Mouse (Mus musculus): ENCODE data around the gene Dtx2. TPM values are rescaled to one million over a fixed set of nuclear protein-coding genes. Genes with fewer than 3 reads are reported as not detected.

The Dtx2 gene
- total RNA-seq, 1 experiment = 28.3 TPM

DNA sequence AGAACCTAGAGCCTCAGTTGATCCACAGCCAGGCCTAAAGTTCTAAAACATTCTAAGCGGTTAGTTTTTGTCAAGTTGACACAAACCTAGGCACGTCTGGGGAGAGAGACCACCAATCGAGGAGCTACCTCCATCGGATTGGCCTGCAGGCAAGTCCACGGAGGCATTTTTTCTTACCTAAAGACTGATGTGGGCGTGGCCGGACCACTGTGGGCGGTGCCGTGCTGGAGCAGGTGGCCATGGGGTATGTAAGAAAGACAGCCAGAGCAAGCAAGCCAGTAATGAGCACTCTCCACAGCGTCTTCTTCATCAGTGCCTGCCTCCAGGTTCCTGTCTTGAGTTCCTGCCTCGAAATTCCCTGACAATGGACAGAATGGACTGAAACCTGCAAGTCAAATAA is 78.9 kb downstream of the Dtx2 start:
- no peak overlapping the region for H3K9ac ChIP-seq (ENCODE audit: insufficient read depth, low read depth, low read length, poor library complexity, severe bottlenecking)
- H3K4me3 ChIP-seq (ENCODE audit: insufficient read depth in 1 of 2, low read depth in 1 of 2, low read length in 2 of 2, poor library complexity in 1 of 2, severe bottlenecking in 1 of 2) = no peak overlapping the region
- no peak for DNase-seq (ENCODE audit: low read depth, low spot score)
- peak overlapping the region; percentile 15; the same call in 1 of the 2 replicates for H3K27ac ChIP-seq (ENCODE audit: insufficient read depth, low read depth, low read length, poor library complexity, severe bottlenecking)
- in situ Hi-C loops (cut with MboI; ENCODE audit: low sequenced_read_pairs in 2 of 2, unreplicated experiment in 2 of 2) = no loop called here
- H3K9me3 ChIP-seq (ENCODE audit: control insufficient read depth, insufficient read depth, low read depth, low read length) = no peaks in the 10 kb centered on the region
- TF ChIP-seq MAFK (IDR thresholded peaks at IDR 0.05; ENCODE audit: insufficient read depth, low read depth, low read length) (no peak), HCFC1 (IDR thresholded peaks at IDR 0.05; ENCODE audit: borderline replicate concordance, insufficient read depth, low read length) (no peak), ZNF384 (IDR thresholded peaks at IDR 0.05; ENCODE audit: low read depth, low read length) (no peak), ZC3H11A (IDR thresholded peaks at IDR 0.05; ENCODE audit: borderline replicate concordance, low read depth, low read length) (no peak), CHD2 (IDR thresholded peaks at IDR 0.05; ENCODE audit: low read depth, low read length) (no peak)
- peaks cover 6 to 21% of the 10 kb centered on the region in 2 experiments; a peak in 2 of 4 replicates for H3K4me1 ChIP-seq (ENCODE audit: control insufficient read depth in 2 of 2, insufficient read depth in 2 of 2, low read length in 2 of 2, poor library complexity in 1 of 2)
- H3K36me3 ChIP-seq (ENCODE audit: control insufficient read depth, insufficient read depth, low read length, poor library complexity, severe bottlenecking) = no peaks in the 10 kb centered on the region

DNA sequence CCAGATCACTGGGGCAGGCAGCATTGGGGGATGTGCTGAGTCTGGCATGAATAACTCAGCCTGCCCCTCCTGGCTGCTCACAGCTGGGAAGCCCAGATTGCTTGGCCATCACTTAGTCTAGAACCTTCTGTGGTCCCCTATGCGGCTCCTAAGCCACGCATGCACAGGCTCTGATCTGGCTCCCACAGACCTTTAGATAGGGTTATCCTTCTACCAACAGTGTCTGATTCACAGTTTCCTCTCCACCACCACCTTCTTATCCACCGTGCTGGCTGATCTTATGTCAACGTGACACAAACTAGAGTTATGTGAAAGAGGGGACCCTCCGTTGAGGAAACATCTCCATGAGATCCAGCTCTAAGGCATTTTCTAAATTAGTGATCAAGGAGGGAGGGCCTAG is 80.5 kb downstream of the Dtx2 start:
- Histone ChIP-seq H3K36me3 (ENCODE audit: control insufficient read depth, insufficient read depth, low read length, poor library complexity, severe bottlenecking) (no peaks in the 10 kb centered on the region), H3K9ac (ENCODE audit: insufficient read depth, low read depth, low read length, poor library complexity, severe bottlenecking) (no peak overlapping the region), H3K4me1 (ENCODE audit: control insufficient read depth in 2 of 2, insufficient read depth in 2 of 2, low read length in 2 of 2, poor library complexity in 1 of 2) (peaks cover 6 to 18% of the 10 kb centered on the region in 2 experiments; a peak in 2 of 4 replicates), H3K4me3 (ENCODE audit: insufficient read depth in 1 of 2, low read depth in 1 of 2, low read length in 2 of 2, poor library complexity in 1 of 2, severe bottlenecking in 1 of 2) (no peak overlapping the region), H3K9me3 (ENCODE audit: control insufficient read depth, insufficient read depth, low read depth, low read length) (no peaks in the 10 kb centered on the region), H3K27ac (ENCODE audit: insufficient read depth, low read depth, low read length, poor library complexity, severe bottlenecking) (no peak overlapping the region)
- TF ChIP-seq HCFC1 (IDR thresholded peaks at IDR 0.05; ENCODE audit: borderline replicate concordance, insufficient read depth, low read length) = no peak
- no peak for TF ChIP-seq CHD2 (IDR thresholded peaks at IDR 0.05; ENCODE audit: low read depth, low read length)
- no peak for TF ChIP-seq ZC3H11A (IDR thresholded peaks at IDR 0.05; ENCODE audit: borderline replicate concordance, low read depth, low read length)
- TF ChIP-seq ZNF384 (IDR thresholded peaks at IDR 0.05; ENCODE audit: low read depth, low read length) = no peak
- no peak for TF ChIP-seq MAFK (IDR thresholded peaks at IDR 0.05; ENCODE audit: insufficient read depth, low read depth, low read length)
- DNase-seq (ENCODE audit: low read depth, low spot score) = no peak
- in situ Hi-C loops (cut with MboI; ENCODE audit: low sequenced_read_pairs in 2 of 2, unreplicated experiment in 2 of 2) = no loop called here

DNA sequence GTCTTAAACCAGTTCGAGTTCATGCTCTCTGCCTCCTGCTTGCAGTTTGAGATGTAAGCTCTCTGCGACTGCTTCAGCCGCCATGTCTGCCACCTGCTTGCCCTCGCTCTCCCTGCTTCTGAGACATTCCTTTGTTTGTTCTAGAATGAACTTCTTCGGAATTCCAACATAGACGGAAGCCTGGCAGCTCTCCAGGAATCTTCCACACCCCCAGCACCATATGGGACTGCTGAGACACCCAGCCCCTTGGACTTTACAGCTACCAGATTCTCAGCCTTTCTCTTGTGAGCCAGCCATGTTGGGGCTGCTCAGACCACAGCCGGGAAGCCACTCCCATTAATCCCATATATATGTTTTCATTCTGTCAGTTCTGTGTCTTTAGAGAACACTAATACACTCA is 81.7 kb downstream of the Dtx2 start:
- Histone ChIP-seq H3K9ac (ENCODE audit: insufficient read depth, low read depth, low read length, poor library complexity, severe bottlenecking) (no peak overlapping the region; the same call in 1 of the 2 replicates), H3K4me1 (ENCODE audit: control insufficient read depth in 2 of 2, insufficient read depth in 2 of 2, low read length in 2 of 2, poor library complexity in 1 of 2) (peaks cover 6 to 18% of the 10 kb centered on the region in 2 experiments; a peak in 2 of 4 replicates), H3K9me3 (ENCODE audit: control insufficient read depth, insufficient read depth, low read depth, low read length) (no peaks in the 10 kb centered on the region), H3K4me3 (ENCODE audit: insufficient read depth in 1 of 2, low read depth in 1 of 2, low read length in 2 of 2, poor library complexity in 1 of 2, severe bottlenecking in 1 of 2) (no peak overlapping the region), H3K36me3 (ENCODE audit: control insufficient read depth, insufficient read depth, low read length, poor library complexity, severe bottlenecking) (no peaks in the 10 kb centered on the region), H3K27ac (ENCODE audit: insufficient read depth, low read depth, low read length, poor library complexity, severe bottlenecking) (peak overlapping the region; percentile 16; the same call in 1 of the 2 replicates)
- TF ChIP-seq ZNF384 (IDR thresholded peaks at IDR 0.05; ENCODE audit: low read depth, low read length) (no peak), HCFC1 (IDR thresholded peaks at IDR 0.05; ENCODE audit: borderline replicate concordance, insufficient read depth, low read length) (no peak), MAFK (IDR thresholded peaks at IDR 0.05; ENCODE audit: insufficient read depth, low read depth, low read length) (no peak), CHD2 (IDR thresholded peaks at IDR 0.05; ENCODE audit: low read depth, low read length) (no peak), ZC3H11A (IDR thresholded peaks at IDR 0.05; ENCODE audit: borderline replicate concordance, low read depth, low read length) (no peak)
- in situ Hi-C loops (cut with MboI; ENCODE audit: low sequenced_read_pairs in 2 of 2, unreplicated experiment in 2 of 2) = no loop called here
- DNase-seq (ENCODE audit: low read depth, low spot score) = no peak

DNA sequence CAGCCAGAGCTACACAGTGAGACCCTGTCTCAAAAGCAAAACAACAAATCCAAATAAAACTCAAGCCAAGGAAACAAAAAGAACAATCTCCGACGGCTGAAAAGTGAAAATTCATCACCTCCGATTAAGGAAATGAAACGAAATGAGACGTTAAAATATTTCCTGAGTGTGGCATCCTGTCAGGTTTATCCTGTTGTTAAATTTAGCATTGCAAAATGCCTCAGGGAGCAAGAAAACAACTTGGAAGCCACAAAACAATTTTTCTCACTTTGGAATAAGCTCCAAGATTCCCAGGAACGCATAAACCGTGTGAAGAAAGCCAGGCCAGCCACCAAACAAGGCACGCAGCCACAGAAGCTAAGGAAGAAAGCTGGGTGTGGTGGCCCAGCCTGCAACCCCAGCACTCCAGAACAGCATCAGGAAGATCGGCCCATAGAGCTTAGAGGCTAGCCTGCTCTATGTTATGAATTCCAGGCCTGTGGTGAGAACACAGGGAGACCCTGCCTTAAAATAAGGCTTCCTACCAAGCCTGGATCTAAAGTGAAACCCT is 82.5 kb downstream of the Dtx2 start:
- Histone ChIP-seq H3K4me1 (ENCODE audit: control insufficient read depth in 2 of 2, insufficient read depth in 2 of 2, low read length in 2 of 2, poor library complexity in 1 of 2) (peaks cover 6 to 18% of the 10 kb centered on the region in 2 experiments; a peak in 2 of 4 replicates), H3K9ac (ENCODE audit: insufficient read depth, low read depth, low read length, poor library complexity, severe bottlenecking) (no peak overlapping the region; the same call in 1 of the 2 replicates), H3K4me3 (ENCODE audit: insufficient read depth in 1 of 2, low read depth in 1 of 2, low read length in 2 of 2, poor library complexity in 1 of 2, severe bottlenecking in 1 of 2) (no peak overlapping the region), H3K36me3 (ENCODE audit: control insufficient read depth, insufficient read depth, low read length, poor library complexity, severe bottlenecking) (no peaks in the 10 kb centered on the region), H3K9me3 (ENCODE audit: control insufficient read depth, insufficient read depth, low read depth, low read length) (no peaks in the 10 kb centered on the region), H3K27ac (ENCODE audit: insufficient read depth, low read depth, low read length, poor library complexity, severe bottlenecking) (no peak overlapping the region; the same call in 1 of the 2 replicates)
- DNase-seq (ENCODE audit: low read depth, low spot score) = no peak
- in situ Hi-C loops (cut with MboI; ENCODE audit: low sequenced_read_pairs in 2 of 2, unreplicated experiment in 2 of 2) = no loop called here
- no peak for TF ChIP-seq ZNF384 (IDR thresholded peaks at IDR 0.05; ENCODE audit: low read depth, low read length)
- no peak for TF ChIP-seq MAFK (IDR thresholded peaks at IDR 0.05; ENCODE audit: insufficient read depth, low read depth, low read length)
- no peak for TF ChIP-seq HCFC1 (IDR thresholded peaks at IDR 0.05; ENCODE audit: borderline replicate concordance, insufficient read depth, low read length)
- TF ChIP-seq ZC3H11A (IDR thresholded peaks at IDR 0.05; ENCODE audit: borderline replicate concordance, low read depth, low read length) = no peak
- no peak for TF ChIP-seq CHD2 (IDR thresholded peaks at IDR 0.05; ENCODE audit: low read depth, low read length)
